Comparison of ENCODE assay signal across 8 mouse cellular contexts in genomic region chr17:87612796-87613195, GRCm38 (mm10). TPM values are rescaled to one million over a fixed set of nuclear protein-coding genes. Genes with fewer than 3 reads are reported as not detected.
DNase-seq lines count a peak whose midpoint lies in the region; ATAC-seq and TF ChIP-seq lines count a peak whose summit lies in the region.

No protein-coding gene starts in this region.

- no peaks in the 10 kb centered on the region for H3K36me3 ChIP-seq in testis, adult 2 months (ENCODE audit: control insufficient read depth, insufficient read depth, low read length)
- H3K36me3 ChIP-seq in hindbrain, embryonic 16.5 days (ENCODE audit: control insufficient read depth, insufficient read depth, low read length) = no peaks in the 10 kb centered on the region
- H3K36me3 ChIP-seq in midbrain, embryonic 13.5 days = no peaks in the 10 kb centered on the region

- ATAC-seq in cerebellum, adult (ENCODE audit: insufficient number of reproducible peaks, low FRiP score, low TSS enrichment) = peak; percentile 31; the same call in 1 of the 2 replicates
- peak; percentile 12; the same call in 1 of the 2 replicates for ATAC-seq in hindbrain, embryonic 16.5 days
- peak; percentile 53 for ATAC-seq in midbrain, embryonic 13.5 days
- no peak for ATAC-seq in granulocyte monocyte progenitor cell, adult 5-6 weeks (replicated peaks; ENCODE audit: poor library complexity, severe bottlenecking)

- peak overlapping the region; percentile 6; the same call in 1 of the 2 replicates for H3K4me3 ChIP-seq in testis, adult 2 months (ENCODE audit: control insufficient read depth, low read depth, low read length)
- peak overlapping the region; percentile 42 for H3K4me3 ChIP-seq in hindbrain, embryonic 16.5 days (ENCODE audit: low read length)
- H3K4me3 ChIP-seq in midbrain, embryonic 13.5 days (replicated peaks) = peak overlapping the region; percentile 40

- no peaks in the 10 kb centered on the region for H3K9me3 ChIP-seq in hindbrain, embryonic 16.5 days (ENCODE audit: control insufficient read depth, low read length)
- no peaks in the 10 kb centered on the region for H3K9me3 ChIP-seq in midbrain, embryonic 13.5 days

- no peak for TF ChIP-seq POLR2A in testis, adult 2 months (IDR thresholded peaks at IDR 0.05; ENCODE audit: control insufficient read depth, low read depth, low read length)

- peaks cover 3% of the 10 kb centered on the region for H3K27me3 ChIP-seq in testis, adult 2 months (ENCODE audit: control insufficient read depth, insufficient read depth, low read length)
- no peaks in the 10 kb centered on the region for H3K27me3 ChIP-seq in hindbrain, embryonic 16.5 days (replicated peaks; ENCODE audit: control insufficient read depth, insufficient read depth, low read length)
- H3K27me3 ChIP-seq in midbrain, embryonic 13.5 days = no peaks in the 10 kb centered on the region

- no peak for DNase-seq in cerebellum, adult 11 months
- DNase-seq in testis, postnatal 14 days (ENCODE audit: low spot score) = no peak
- no peak for DNase-seq in adrenal gland, postnatal 25 days

- peaks cover 10% of the 10 kb centered on the region for H3K4me1 ChIP-seq in testis, adult 2 months (ENCODE audit: control insufficient read depth, insufficient read depth, low read length)
- H3K4me1 ChIP-seq in hindbrain, embryonic 16.5 days (ENCODE audit: control insufficient read depth, insufficient read depth, low read depth, low read length) = peaks cover 15% of the 10 kb centered on the region
- peaks cover 14% of the 10 kb centered on the region for H3K4me1 ChIP-seq in midbrain, embryonic 13.5 days (replicated peaks)

- H3K27ac ChIP-seq in testis, adult 2 months (ENCODE audit: control insufficient read depth, insufficient read depth, low read depth, low read length) = no peak overlapping the region
- H3K27ac ChIP-seq in hindbrain, embryonic 16.5 days (ENCODE audit: low read depth, low read length) = peak overlapping the region; percentile 88
- peak overlapping the region; percentile 98 for H3K27ac ChIP-seq in midbrain, embryonic 13.5 days

- peak overlapping the region; percentile 72 for H3K4me2 ChIP-seq in hindbrain, embryonic 16.5 days (ENCODE audit: low read length)
- peak overlapping the region; percentile 61 for H3K4me2 ChIP-seq in midbrain, embryonic 13.5 days (replicated peaks)

- 14% methylated on average over 18 of the region's 18 CpGs for WGBS in hindbrain, embryonic 16.5 days
- WGBS in midbrain, embryonic 13.5 days = 14% methylated on average over 18 of the region's 18 CpGs

- TF ChIP-seq CTCF in testis, adult 2 months (IDR thresholded peaks at IDR 0.05; ENCODE audit: control insufficient read depth, insufficient read depth, insufficient replicate concordance, low read depth, low read length) = no peak

- peak overlapping the region; percentile 73 for H3K9ac ChIP-seq in hindbrain, embryonic 16.5 days (ENCODE audit: low read depth, low read length)
- H3K9ac ChIP-seq in midbrain, embryonic 13.5 days (replicated peaks) = peak overlapping the region; percentile 83

RNA-seq across cellular contexts. Expression of gene Epcam, which starts 23.0 kb away (rescaled TPM):
- polyA plus RNA-seq in testis, adult 2 months (2012; rRNA removed) = 17.8 and 20.2 TPM in 2 replicates
- 4.4 and 4.7 TPM in 2 replicates for polyA plus RNA-seq in hindbrain, embryonic 16.5 days (2015; fragmentation: Nextera tagmentation; extraction: Ambion mirVana)
- polyA plus RNA-seq in midbrain, embryonic 13.5 days (2015; fragmentation: Nextera tagmentation; extraction: Ambion mirVana) = 2.8 and 3.6 TPM in 2 replicates
- not detected in 2 replicates for total RNA-seq in granulocyte monocyte progenitor cell, adult 5-6 weeks (2014; fragmentation: Nextera tagmentation)
- total RNA-seq in granulocyte monocyte progenitor cell, adult 5-6 weeks (2017) = 0.15 and 0.26 TPM in 2 replicates
- total RNA-seq in adrenal gland, postnatal 25 days (2021) = not detected in 2 replicates

RNA-seq across cellular contexts. Expression of gene Msh2, which starts 59.3 kb away (rescaled TPM):
- 3.0 and 4.0 TPM in 2 replicates for polyA plus RNA-seq in testis, adult 2 months (2012; rRNA removed)
- polyA plus RNA-seq in hindbrain, embryonic 16.5 days (2015; fragmentation: Nextera tagmentation; extraction: Ambion mirVana) = 57.7 and 62.6 TPM in 2 replicates
- 79.5 and 85.1 TPM in 2 replicates for polyA plus RNA-seq in midbrain, embryonic 13.5 days (2015; fragmentation: Nextera tagmentation; extraction: Ambion mirVana)
- 51.5 and 51.7 TPM in 2 replicates for total RNA-seq in granulocyte monocyte progenitor cell, adult 5-6 weeks (2014; fragmentation: Nextera tagmentation)
- 83.1 and 94.5 TPM in 2 replicates for total RNA-seq in granulocyte monocyte progenitor cell, adult 5-6 weeks (2017)
- total RNA-seq in adrenal gland, postnatal 25 days (2021) = 24.7 and 31.0 TPM in 2 replicates

Comparison
In these comparisons a context has a peak if more than half of its experiments do, and no peak if none do; other contexts are left out.
1. RNA of gene Msh2, which starts 59.3 kb away (polyA plus RNA-seq): 79.5 to 85.1 TPM in midbrain, embryonic 13.5 days and 57.7 to 62.6 TPM in hindbrain, embryonic 16.5 days; 3.0 to 4.0 TPM in testis, adult 2 months; every median in the first group is over 10 times any median in the second.
2. Peak in every context shown above with its lines, with median percentiles within 50 percentile points of each other: H3K4me3 ChIP-seq.